Mouse (Mus musculus): ENCODE data around the gene Cyp2a5. TPM values are rescaled to one million over a fixed set of nuclear protein-coding genes. Genes with fewer than 3 reads are reported as not detected.
"Not testable (repeated sequence)": the region's sequence is repeated elsewhere in the genome, so short reads cannot be mapped to it uniquely, and the experiment has no call there.

Cyp2a5 gene
- polyA plus RNA-seq (2012; rRNA removed), result 1.2 and 10.3 TPM in 2 replicates

DNA sequence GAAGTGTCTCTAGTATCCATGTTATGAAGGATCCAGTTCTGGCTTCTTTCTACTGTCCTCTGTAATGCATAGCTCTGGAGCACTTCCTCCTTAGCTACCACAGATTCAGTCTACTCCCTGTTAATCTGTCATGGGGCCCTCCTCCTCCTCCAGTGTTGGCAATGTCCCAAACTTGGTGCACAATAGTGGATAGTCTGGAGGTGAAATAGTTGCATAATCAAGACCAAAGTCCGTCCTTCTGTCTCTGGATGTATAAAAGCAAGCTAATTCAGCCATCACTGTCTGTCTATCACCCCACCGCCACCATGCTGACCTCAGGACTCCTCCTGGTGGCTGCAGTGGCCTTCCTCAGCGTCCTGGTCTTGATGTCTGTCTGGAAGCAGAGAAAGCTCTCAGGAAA, at the start of gene Cyp2a5:
Gene Cyp2a5, plus strand, starts transcription at position 247 of the 400 bp plus-strand sequence.
- not testable (repeated sequence) for DNase-seq (ENCODE audit: extremely low spot score in 1 of 2, low spot score in 1 of 2)

- not testable (repeated sequence) for DNase-seq (ENCODE audit: extremely low spot score in 1 of 2, low spot score in 1 of 2)
Observed at GRCm38 (mm10) chr7:26786013-26786412, 49.1 kb upstream of the Cyp2a5 start.

- DNase-seq (ENCODE audit: extremely low spot score in 1 of 2, low spot score in 1 of 2), result no peak
Observed at GRCm38 (mm10) chr7:26789984-26790383, 45.1 kb upstream of the Cyp2a5 start.

GRCm38 (mm10) chr7:26800104-26800503, 35.0 kb upstream of the Cyp2a5 start:
- no peak for DNase-seq (ENCODE audit: extremely low spot score in 1 of 2, low spot score in 1 of 2)

GRCm38 (mm10) chr7:26800996-26801395, 34.1 kb upstream of the Cyp2a5 start:
- no peak for DNase-seq (ENCODE audit: extremely low spot score in 1 of 2, low spot score in 1 of 2)

GRCm38 (mm10) chr7:26808592-26808991, 26.5 kb upstream of the Cyp2a5 start, which contains the start of gene Cyp2g1:
Gene Cyp2g1, plus strand, starts transcription at chr7:26808892.
- DNase-seq (ENCODE audit: extremely low spot score in 1 of 2, low spot score in 1 of 2), result no peak

GRCm38 (mm10) chr7:26831556-26832292, 3.4 kb upstream of the Cyp2a5 start:
- not testable (repeated sequence) for DNase-seq (ENCODE audit: extremely low spot score in 1 of 2, low spot score in 1 of 2)

- not testable (repeated sequence) for DNase-seq (ENCODE audit: extremely low spot score in 1 of 2, low spot score in 1 of 2)
Observed at GRCm38 (mm10) chr7:26832668-26833067, 2.4 kb upstream of the Cyp2a5 start.

DNA sequence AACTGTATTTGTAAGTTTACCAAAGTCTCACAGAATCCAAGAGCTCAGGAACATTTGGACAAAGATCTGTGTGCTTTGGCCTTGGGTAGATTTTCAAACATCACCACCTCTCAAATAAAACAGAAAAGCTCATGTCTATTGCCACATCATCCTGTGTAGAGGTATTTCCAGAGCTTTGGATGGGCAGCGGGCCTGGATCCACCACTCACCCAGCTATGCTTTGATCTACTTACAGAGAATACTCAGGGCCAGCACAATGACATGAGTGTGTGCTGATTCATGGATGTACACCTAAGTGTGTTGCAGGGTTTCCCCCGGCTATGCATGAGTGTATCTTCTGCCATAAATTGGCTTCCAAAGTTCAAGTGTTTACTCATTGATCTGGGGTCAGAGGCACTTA, 8.3 kb downstream of the Cyp2a5 start:
- DNase-seq (ENCODE audit: extremely low spot score in 1 of 2, low spot score in 1 of 2), result not testable (repeated sequence)

- not testable (repeated sequence) for DNase-seq (ENCODE audit: extremely low spot score in 1 of 2, low spot score in 1 of 2)
Observed at GRCm38 (mm10) chr7:26850063-26850462, 15.0 kb downstream of the Cyp2a5 start.

GRCm38 (mm10) chr7:26878581-26878980, 43.5 kb downstream of the Cyp2a5 start:
- DNase-seq (ENCODE audit: extremely low spot score in 1 of 2, low spot score in 1 of 2), result not testable (repeated sequence)

DNA sequence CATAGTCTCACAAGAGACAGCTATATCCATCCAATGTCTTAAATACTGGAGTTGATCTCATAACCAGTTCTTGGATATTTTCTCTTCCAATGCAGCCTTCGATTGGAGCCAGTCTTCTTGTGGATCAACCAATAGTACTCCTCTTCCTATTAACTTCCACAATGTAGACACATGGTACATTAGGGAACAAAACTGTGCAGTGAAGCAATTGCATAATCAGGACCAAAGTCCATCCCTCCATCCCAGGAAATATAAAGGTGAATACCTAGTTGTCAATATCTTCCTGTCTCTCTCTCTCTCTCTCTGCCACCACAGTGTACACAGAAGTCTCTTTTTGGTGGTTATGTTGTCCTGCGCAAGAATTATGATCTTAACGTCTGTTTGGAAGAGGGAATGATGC, 45.5 kb downstream of the Cyp2a5 start:
- not testable (repeated sequence) for DNase-seq (ENCODE audit: extremely low spot score in 1 of 2, low spot score in 1 of 2)

Other genes starting within 250 kb of the Cyp2a5 start
- not detected in 2 replicates for gene Vmn1r185, start 216.8 kb upstream of the Cyp2a5 start, polyA plus RNA-seq (2012; rRNA removed)
- 0.04 TPM in 1 of 2 replicates, not detected in the other for gene Cyp2b23, start 148.9 kb upstream of the Cyp2a5 start, polyA plus RNA-seq (2012; rRNA removed)
- gene Cyp2b19, start 78.2 kb upstream of the Cyp2a5 start, polyA plus RNA-seq (2012; rRNA removed), result not detected in 2 replicates
- gene Cyp2g1, start 26.4 kb upstream of the Cyp2a5 start, polyA plus RNA-seq (2012; rRNA removed), result 0.20 and 5.4 TPM in 2 replicates
- gene Cyp2a22, start 104.1 kb downstream of the Cyp2a5 start, polyA plus RNA-seq (2012; rRNA removed), result not detected in 2 replicates
- not detected in 2 replicates for gene Cyp2a12, start 193.8 kb downstream of the Cyp2a5 start, polyA plus RNA-seq (2012; rRNA removed)

All from frontal cortex, adult 2 months (tissue).